Mouse (Mus musculus) urinary bladder, postnatal 10 days (tissue): ENCODE results near the gene Yrdc.

Experiments
- DNase-seq: peaks from one replicate; pipeline ENCODE4 v3.0.0; 2022; ENCODE audit warnings: low spot score

The Yrdc gene

DNA sequence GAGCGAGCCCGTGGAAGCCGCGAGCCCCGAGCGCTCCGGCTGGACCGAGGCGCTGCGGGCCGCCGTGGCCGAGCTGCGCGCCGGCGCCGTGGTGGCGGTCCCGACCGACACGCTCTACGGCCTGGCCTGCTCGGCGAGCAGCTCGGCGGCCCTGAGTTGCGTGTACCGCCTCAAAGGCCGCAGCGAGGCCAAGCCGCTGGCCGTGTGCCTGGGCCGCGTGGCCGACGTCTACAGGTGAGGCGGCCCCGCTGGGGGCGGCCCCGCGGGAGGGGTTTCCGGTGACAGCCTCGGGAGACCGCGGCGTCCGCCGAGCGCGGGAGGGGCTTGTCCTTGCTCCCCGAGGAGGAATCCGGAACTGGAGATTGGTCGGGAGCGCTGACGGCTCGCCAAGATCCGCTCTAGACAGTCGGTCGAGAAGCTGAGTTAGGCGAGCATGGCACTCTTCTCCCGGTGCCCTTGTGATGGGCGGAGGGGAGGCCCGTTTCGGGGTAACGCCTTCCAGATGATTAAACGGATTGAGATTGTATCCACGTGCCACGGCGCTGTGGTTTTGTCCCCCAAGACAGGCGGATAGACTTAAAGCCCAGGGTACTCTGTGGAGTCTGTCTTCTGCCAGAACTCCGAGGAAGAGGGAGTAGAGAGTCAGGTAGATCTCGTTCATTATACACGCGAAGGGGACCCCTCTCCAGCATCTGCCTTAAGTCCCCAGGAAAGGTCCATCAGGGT is 617 bp downstream of the Yrdc start, which contains the start of gene 1110065P20Rik:
Gene 1110065P20Rik, minus strand, starts transcription at position 264 of the 726 bp plus-strand sequence.
- DNase-seq: peak; percentile 32

GRCm38 (mm10) chr4:124856294-124856693 is 5.8 kb downstream of the Yrdc start:
- DNase-seq: no peak

DNA sequence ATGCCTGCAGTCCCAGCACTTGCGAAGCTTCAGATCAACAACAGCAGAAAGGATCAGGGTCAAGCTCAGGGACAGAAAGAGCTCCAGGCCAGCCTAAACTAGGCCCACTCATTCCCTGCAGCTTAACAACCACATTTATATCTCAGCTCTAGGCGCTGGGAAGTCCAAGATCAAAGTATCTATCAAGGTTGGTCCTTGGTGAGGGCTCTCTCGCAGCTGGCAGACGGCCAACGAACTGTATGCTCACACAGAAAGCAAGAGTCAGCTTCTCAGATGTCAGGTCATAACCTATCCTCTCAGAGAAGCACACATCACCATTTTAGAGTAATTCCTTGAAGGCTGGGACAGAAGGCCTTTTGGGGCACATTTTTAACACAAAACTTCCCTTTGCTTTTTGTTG is 7.9 kb downstream of the Yrdc start:
- DNase-seq: no peak

- DNase-seq: no peak
These were observed 10.0 kb downstream of the Yrdc start for GRCm38 (mm10) chr4:124860446-124860845.

- DNase-seq: no peak
These were observed 11.1 kb downstream of the Yrdc start, which contains the start of gene Maneal for GRCm38 (mm10) chr4:124861283-124862188. Maneal (minus strand) TSS chr4:124862171.

- no peak for DNase-seq
These were observed 22.2 kb downstream of the Yrdc start for GRCm38 (mm10) chr4:124872719-124873118.

DNA sequence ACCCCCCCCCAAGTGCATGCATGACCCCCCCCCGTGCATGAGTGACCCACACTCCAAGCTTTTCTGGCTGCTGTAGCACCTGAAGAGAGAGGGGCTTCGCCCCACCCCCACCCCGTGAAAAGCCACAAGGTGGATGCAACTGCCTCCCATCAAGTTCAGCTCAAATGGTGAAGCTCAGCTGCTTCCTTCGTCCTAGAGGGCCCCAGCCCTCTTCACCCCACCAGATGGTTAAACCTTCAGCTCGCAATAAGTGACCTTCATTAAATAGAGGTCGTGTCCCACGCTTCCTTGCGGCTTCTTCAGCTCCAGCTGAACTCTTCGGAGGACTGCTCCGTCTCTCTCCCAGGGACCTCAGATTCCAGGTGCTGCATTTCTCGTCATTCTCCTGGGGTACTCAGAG is 30.1 kb downstream of the Yrdc start, which contains the start of gene Epha10:
Gene Epha10, plus strand, starts transcription at position 301 of the 400 bp plus-strand sequence.
- no peak for DNase-seq

DNA sequence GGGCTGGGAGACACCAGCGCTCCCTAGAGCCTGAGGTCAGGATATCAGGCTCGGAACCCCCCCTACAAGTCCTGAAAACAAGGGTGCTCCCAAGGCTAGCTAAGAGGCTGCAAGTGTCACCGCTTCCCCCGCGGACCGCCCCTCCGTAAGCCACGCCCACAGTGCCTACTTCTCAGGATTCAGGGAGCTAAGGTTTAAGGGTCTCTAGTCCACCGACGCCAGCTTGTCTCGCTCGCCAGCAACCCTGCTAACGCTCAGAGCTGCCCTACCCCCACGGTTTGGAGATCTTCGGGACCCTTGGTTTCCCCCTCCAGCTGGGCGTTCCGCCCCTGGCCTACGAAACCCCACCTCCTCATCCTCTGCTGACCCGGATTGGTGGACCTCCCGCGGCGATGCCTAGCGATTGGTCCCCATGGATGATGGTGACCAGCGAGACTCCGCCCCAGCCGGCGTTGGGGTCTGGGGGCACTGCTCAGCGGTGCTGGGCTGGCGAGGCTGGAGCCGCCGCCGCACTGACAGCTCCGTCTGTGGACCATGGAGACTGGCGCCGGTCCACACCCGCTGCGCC is 30.9 kb downstream of the Yrdc start:
- DNase-seq: no peak

- no peak for DNase-seq
These were observed 31.8 kb downstream of the Yrdc start for GRCm38 (mm10) chr4:124882151-124882729.

DNA sequence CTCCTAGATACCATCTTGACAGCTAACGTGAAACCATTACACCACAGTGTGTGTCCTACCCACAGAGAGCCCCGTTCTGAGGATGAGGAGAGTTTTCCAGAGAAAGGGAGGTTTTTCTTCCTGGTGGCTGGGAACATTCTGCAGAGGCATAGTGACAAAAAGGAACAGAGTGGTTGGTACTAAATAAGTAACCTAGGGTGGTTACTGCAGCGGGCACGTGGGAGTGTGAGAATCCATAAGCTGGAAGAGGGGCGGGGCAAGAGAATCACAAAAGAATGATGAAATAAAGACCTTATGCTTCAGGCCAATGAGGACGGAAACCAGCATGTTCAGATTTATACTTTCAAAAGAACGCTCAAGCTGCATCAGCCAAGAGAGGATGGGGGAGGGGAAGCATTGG is 38.2 kb downstream of the Yrdc start:
- DNase-seq: no peak

DNA sequence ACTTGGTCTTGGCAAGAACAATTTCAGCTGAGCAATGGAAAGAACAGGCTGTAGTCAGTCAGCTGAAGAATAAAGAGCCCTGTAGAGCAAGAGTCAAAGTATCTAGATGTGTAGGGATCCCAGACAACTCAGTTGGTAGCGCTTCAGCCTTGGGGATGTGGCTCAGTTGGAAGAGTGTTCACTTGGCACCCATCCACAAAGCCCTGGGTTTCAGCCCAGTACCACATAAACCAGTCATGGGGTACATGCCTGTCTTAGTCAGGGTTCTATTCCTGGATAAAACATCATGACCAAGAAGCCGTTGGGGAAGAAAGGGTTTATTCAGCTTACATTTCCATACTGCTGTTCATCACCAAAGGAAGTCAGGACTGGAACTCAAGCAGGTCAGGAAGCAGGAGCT is 39.5 kb downstream of the Yrdc start:
- DNase-seq: no peak

- DNase-seq: no peak
These were observed 40.4 kb downstream of the Yrdc start for GRCm38 (mm10) chr4:124890831-124891230.

GRCm38 (mm10) chr4:124893769-124894168 is 43.3 kb downstream of the Yrdc start:
- DNase-seq: no peak

- DNase-seq: no peak
These were observed 44.3 kb downstream of the Yrdc start for GRCm38 (mm10) chr4:124894508-124895428.

DNA sequence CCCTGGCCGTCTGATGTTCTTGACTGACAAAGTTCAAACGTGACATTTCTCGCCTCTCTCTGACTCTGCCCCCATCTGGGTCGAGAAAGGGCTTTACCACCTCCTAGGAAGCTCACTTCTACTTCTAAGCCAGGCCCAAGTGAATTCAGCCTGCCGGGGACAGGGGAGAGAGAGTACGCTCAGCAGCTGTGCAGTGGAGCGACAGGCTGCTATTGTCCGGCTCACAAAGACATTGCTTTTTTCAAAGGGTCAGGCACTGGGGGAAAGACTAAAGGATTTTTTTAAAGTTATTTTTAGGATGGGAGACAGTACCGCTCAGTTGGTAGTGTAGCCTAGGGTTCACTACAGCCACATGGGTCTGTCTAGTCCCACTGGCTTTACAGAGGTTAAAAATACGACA is 47.9 kb downstream of the Yrdc start:
- DNase-seq: no peak

DNA sequence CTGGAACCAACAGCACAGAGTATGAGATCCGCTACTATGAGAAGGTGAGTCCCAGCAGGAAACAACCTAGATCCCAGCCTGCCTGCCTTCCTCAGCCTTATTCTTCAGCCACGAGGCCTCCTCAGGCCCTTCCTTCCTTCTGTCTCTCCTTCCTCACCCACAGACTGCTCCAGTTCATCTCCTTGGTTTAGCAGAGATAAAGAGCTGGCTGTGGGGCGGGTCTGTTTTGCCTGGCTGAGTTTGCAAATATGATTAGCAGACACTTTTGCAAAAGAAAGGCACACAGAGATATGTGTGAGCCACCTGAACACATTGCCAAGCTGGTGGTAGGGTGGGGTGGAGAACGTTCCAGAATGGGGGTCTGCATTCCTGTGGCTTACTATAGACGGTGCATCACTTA is 49.4 kb downstream of the Yrdc start:
- DNase-seq: no peak
